Mouse (Mus musculus): ENCODE measurements around the gene Setd1b.

Gene Setd1b

DNA sequence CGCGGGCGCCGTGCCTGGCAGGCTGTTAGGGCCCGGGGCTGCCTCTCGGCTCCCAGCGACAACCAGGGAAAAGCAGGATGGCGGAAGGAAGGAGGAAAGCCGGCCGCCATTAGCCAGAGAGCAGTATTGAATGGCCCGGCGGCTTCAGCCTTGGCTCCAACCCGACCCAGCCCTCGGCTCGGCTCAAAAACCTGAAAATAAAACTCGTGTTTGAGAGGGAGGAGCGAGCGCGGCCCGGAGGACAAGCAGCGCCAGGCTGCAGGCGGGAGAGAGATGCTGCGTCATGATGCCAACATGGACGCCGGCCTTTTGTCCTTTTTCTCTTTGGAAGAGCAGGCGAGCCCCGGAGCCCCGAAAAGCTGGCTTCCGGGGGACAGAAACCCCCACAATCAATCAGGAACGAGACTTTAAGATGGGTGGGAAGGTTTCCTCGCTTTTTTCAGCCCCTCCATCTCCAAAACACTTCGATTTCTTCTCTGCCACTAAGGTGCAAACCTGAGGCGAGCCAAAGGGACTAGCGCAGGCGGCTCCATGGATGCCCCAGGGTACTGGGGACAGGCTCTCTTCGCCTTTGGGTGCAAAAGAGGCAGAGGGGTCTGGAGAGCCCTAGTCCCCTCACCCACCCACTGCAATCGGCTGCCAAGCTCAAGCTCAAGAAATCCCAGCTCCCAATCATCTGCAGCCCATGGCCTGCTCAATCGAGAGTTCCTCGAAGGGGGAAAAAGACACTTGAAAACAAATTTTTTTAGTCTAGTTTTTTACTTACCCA is 2.9 kb upstream of the Setd1b start:
- in situ Hi-C loops (cut with MboI, MseI): loop anchor here (10.0 kb wide), 1 partner anchor 74 kb away; the partner anchor contains the start of gene Tmem120b

DNA sequence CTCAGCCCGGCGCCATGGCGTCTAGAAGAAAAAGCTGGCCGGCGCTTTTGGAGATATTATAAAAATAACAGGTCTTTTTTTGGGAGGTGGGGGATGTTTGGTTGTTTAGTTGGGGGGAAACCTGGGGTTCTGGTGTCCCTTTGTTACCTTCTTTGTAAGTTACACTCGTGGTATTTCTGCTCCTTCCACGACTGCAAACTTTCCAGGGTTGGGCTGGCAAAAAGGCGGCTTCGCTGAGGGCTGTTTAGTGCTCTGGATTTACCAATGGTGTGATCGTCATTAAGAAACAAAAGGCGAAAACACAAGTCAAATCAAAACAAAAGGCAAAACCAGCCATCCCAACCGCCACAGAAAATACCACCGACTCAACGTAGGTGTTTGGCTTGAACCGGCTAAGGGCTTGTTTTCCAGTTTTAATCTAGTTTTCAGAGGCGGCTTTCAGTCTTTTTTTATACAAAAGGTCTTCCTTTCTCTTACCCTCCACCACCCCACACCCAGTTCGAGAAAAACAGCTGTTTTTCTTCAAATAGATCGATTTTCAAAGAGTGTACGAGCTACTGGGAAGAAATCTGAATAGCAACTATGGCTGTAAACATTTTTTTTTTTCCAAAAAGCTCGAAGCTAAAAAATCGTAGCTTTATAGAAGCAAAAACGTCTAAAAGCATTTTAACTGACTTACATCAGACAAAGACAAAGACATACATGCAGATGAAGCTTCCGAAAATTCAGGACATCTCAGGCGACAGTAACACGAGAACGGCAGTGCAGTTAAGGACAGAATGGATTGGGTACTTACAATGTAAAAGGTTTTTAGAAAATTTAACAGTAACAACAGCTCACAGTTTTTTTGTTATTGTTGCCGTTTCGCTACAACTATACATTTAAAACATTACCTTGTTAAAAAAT is 2.0 kb upstream of the Setd1b start:
- in situ Hi-C loops (cut with MboI, MseI): loop anchor here (10.0 kb wide), 3 partner anchors 75 to 1695 kb away; partner anchors contain the start of genes Kdm2b and Tmem120b

- in situ Hi-C loops (cut with MboI, MseI): loop anchor here (10.0 kb wide), 2 partner anchors 156 to 1696 kb away; partner anchors contain the start of gene Kdm2b
Observed at GRCm38 (mm10) chr5:123140694-123141554, 1.1 kb upstream of the Setd1b start.

- in situ Hi-C loops (cut with MboI, MseI): loop anchor here (10.0 kb wide), 2 partner anchors 157 to 1697 kb away; partner anchors contain the start of gene Kdm2b
Observed at GRCm38 (mm10) chr5:123141555-123142160, 335 bp upstream of the Setd1b start.

DNA sequence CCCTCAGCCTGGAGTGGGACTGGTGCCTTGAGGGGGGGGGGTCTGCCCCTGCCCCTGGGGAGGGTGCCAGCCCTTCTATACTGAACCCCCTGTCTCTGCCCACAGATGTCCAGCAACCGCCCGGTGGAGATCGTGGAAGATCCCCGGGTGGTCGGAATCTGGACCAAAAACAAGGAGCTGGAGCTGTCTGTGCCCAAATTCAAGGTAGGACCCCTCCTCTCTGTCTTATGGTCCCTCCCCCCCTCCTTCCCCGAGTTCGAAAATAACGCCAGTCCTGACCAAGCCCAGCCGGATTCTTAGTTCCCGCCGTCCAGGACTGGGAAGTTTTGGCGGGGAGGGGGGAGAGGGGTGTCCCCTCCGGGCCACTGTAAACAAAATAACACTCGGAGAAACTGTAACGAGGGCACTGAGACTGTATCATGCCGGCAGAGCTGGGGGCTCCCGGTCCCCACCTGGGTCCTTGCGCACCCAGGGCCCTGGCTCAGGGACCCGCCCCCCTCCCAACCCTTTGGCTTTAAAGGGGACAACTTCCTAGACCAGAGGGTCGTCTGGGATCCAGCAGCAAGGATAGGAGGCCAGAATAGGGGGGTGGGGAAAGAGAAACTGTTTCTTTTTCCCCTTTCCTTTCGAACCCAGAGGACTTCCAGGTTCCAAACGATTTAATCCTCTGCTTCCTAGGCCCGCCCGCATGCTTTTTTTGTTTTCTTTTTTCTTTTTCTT is 1.4 kb downstream of the Setd1b start:
- in situ Hi-C loops (cut with MboI, MseI): loop anchor here (10.0 kb wide), 2 partner anchors 159 to 1699 kb away; partner anchors contain the start of gene Kdm2b

DNA sequence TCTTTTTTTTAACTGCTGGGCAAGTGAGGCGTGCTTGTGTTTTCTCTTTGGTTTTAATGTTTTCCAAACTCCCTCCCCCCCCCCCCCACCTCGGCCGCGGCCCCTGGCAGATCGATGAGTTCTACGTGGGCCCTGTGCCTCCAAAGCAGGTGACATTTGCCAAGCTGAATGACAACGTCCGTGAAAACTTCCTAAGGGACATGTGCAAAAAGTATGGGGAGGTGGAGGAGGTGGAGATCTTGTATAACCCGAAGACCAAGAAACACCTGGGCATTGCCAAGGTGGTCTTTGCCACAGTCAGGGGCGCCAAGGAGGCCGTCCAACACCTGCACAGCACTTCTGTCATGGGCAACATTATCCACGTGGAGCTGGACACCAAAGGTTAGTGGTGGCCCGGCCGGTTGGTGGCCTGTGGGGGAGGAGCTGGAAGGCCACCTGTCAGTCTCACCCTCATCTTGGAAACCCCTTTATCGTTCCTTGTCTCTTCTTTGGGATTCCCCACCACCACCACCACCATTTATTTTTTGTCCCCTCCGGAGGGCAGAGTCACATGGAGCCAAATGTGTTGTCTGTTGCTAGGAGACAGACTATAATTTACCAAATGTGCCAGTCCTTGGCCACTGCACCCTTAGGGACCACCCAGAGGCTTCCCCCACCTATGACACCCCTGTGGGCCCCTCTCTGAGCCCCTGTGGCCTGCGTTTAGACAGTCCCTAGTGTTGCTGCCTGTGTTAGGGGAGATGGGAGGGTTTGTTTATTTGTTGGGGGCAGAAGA is 2.2 kb downstream of the Setd1b start:
- in situ Hi-C loops (cut with MboI, MseI): loop anchor here (10.0 kb wide), 2 partner anchors 159 to 1699 kb away; partner anchors contain the start of gene Kdm2b

DNA sequence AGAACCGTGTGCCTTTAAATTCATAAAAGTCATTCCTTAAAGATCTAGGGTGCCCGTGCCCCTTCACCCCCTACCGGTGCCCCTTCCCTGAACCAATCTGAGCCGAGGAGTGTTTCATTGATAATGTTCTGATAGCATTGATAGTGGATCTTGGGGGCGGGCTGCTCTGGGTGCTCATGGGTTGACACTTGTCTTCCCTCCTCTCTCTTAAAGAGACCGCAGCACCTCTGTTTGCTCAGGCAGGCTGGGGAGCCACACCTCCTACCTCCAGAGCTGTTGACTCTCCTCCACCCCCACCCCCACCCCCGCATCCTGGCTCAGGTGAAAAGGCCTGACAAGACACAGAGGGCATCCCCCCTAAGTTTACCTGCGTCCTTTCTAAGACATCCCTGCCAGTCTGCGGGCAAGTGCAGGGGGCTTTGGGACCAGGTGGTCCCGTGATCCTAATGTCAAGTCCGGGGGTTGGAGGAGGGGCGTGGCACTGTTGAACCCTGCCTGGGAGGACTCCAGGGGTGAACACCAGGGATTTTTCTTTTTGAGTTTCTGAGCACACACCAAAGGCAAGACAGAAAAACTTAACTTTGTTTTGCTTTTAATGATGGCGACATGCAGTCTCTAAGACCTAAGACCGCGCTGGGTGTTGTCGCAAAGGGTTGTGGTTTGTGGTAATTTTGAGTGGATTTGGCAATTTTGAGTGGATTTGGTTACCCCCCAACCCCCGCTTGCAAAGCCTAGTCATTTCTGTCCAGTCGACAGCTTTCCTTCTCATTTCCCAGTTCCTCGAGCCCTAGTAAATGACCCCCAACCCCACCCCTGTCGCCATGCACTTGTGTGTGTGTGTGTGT is 3.0 kb downstream of the Setd1b start:
- in situ Hi-C loops (cut with MboI, MseI): loop anchor here (10.0 kb wide), 2 partner anchors 160 to 1700 kb away; partner anchors contain the start of gene Kdm2b

- in situ Hi-C loops (cut with MboI, MseI): loop anchor here (10.0 kb wide), 2 partner anchors 162 to 1702 kb away; partner anchors contain the start of gene Kdm2b
Observed at GRCm38 (mm10) chr5:123146357-123146756, 4.4 kb downstream of the Setd1b start.

GRCm38 (mm10) chr5:123147569-123147968 is 5.6 kb downstream of the Setd1b start:
- in situ Hi-C loops (cut with MboI, MseI): loop anchor here (10.0 kb wide), 2 partner anchors 163 to 1703 kb away; partner anchors contain the start of gene Kdm2b

DNA sequence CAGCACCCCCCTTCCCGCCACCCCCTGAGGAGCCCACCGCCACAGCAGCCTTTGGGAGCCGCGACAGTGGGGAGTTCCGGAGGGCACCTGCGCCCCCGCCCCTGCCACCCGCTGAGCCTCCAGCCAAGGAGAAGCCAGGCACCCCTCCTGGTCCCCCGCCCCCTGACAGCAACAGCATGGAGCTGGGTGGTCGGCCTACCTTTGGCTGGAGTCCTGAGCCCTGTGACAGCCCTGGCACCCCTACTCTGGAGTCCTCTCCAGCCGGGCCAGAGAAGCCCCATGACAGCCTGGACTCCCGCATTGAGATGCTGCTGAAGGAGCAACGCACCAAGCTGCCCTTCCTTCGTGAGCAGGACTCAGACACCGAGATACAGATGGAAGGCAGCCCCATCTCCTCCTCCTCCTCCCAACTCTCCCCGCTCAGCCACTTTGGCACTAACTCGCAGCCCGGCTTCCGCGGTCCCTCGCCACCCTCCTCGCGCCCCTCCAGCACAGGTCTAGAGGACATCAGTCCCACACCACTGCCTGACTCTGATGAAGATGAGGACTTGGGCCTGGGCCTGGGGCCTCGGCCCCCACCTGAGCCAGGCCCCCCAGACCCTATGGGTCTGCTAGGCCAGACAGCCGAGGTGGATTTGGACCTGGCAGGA is 6.2 kb downstream of the Setd1b start:
- in situ Hi-C loops (cut with MboI, MseI): loop anchor here (10.0 kb wide), 2 partner anchors 163 to 1703 kb away; partner anchors contain the start of gene Kdm2b

DNA sequence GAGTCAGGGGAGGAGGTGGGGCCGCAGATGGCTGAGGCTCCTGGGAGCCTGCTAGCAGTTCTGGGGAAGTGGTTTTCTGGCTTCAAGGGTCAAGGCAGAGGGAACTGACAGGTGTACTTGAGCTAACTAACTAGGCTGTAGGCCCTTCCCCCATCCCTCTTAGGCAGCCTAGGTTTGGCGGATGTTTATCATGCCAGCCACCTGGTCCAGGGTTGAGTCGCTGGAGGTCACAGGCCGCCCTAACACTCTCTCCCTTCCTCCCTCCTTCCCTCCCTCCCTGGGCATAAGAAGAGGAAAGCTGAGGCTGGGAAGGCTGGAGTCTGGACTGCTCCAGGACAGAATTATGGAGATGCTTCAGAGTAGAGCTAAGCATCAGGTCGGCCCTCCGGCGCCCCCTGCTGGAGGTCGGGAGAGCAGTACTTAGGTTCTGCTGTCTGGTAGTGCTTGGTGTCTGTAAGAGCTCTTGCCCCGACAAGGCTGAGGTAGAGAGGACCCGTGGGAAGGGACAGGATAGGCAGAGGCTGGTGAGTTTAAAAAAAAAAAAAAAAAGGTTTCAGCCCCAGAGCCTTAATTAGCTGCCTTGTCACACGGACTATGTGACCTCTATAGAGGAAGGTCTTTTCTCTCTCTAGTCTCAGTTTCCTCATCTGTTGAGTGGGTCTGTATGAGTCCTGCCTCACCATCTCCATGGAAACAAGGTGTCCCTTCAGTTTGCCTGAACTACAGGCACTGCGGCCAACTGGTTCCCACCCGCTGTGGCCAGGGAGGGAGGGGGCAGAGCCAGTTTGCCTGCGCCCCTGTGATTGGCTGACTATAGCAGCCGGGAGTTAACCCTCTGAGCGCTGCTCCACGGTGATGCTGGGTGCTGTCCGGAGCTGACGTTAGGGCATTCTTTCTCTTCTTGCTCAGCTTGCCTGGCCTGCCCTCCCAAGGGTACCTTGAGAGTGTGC is 7.7 kb downstream of the Setd1b start:
- in situ Hi-C loops (cut with MboI, MseI): loop anchor here (10.0 kb wide), 2 partner anchors 165 to 1705 kb away; partner anchors contain the start of gene Kdm2b

GRCm38 (mm10) chr5:123150641-123151040 is 8.6 kb downstream of the Setd1b start:
- in situ Hi-C loops (cut with MboI, MseI): no loop called here

DNA sequence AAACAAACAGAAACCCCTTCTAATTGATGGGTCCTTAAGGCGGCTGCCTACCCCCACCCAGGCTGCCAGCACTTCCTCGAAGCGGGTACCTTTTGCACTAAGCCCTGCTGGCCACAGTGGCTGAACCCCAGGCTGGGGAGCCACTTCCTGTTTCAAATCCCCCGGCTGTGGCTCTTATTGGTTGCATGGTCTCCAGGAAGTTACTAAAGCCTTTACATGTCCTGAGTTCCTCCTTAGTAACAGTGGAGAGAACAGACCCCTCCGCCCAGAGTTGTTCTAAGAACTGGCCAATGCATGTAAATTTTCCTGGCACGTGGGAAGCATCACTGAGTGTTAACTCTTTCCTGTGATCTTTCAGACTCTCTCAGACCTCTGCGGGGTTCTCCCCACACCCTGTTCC is 9.1 kb downstream of the Setd1b start:
- in situ Hi-C loops (cut with MboI, MseI): no loop called here

DNA sequence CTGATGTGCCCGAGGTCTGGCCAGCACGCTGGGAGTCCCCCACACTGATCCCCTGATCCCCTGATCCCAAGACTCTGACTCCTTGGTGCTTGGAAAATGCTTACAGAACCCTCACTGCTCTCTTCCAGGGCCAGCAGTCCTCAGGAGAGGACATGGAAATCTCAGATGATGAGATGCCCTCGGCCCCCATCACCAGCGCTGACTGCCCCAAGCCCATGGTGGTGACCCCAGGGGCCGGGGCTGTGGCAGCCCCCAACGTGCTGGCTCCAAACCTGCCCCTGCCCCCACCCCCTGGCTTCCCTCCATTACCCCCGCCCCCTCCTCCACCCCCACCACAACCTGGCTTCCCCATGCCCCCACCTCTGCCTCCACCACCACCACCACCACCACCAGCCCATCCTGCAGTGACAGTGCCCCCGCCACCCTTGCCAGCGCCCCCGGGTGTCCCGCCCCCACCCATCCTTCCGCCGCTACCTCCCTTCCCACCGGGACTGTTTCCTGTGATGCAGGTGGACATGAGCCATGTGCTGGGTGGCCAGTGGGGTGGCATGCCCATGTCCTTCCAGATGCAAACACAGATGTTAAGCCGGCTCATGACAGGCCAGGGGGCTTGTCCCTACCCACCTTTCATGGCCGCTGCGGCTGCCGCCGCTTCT is 9.8 kb downstream of the Setd1b start:
- in situ Hi-C loops (cut with MboI, MseI): no loop called here

DNA sequence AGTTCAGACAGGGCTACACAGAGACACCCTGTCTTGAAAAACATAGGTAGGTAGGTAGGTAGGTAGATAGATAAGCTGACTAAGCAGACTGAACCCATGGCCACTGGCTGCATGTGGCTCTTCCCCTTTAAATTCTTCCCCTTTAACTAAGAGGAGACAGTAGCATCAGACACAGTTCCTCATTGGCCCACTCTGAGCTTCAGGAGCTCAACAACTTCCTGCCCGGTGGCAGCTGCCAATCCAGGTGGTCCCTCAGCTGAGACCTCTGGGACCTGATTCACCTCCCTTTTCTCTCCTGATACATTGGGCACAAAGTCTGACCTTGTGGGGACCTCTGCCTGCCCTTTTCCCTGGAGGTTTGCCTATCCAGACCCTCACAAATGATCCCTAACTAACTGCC is 10.9 kb downstream of the Setd1b start:
- in situ Hi-C loops (cut with MboI, MseI): no loop called here

- in situ Hi-C loops (cut with MboI, MseI): no loop called here
Observed at GRCm38 (mm10) chr5:123155425-123155824, 13.4 kb downstream of the Setd1b start.

Measured in T-helper 1 cell (primary cell).